Mouse (Mus musculus) gastrocnemius, postnatal 25 days (tissue): Measurements from ENCODE around the gene Mblac2. TPM values are rescaled to one million over a fixed set of nuclear protein-coding genes. Genes with fewer than 3 reads are reported as not detected.
"Not testable (repeated sequence)": the region's sequence is repeated elsewhere in the genome, so short reads cannot be mapped to it uniquely, and the experiment has no call there.

Source experiments
- DNase-seq: peaks from one replicate; pipeline ENCODE4 v3.0.0; 2022
- long read RNA-seq, 2 experiments: library from polyadenylated mRNA; stranded (forward); transcript quantifications; one replicate each; pipeline ENCODE4 v2.0.0; 2021
- total RNA-seq, 2 experiments: library from RNA; stranded (reverse); gene quantifications; 1 replicate in 1 of 2; 2 replicates in 1 of 2; pipeline ENCODE4 v1.2.3; 2021

The Mblac2 gene
- total RNA-seq, result 1 to 10 TPM; 1.5 to 2.1 TPM
- long read RNA-seq, experiment 1, result 0 reads
- long read RNA-seq, experiment 2, result 0 reads

- peak; percentile 93 for DNase-seq
Measured at GRCm38 (mm10) chr13:81710775-81711545, at the start of gene Mblac2, which contains the start of gene Polr3g. Mblac2 (plus strand) TSS chr13:81711341. Polr3g (minus strand) TSS chr13:81711013.

GRCm38 (mm10) chr13:81663566-81664330 lies 47.4 kb upstream of the Mblac2 start:
- no peak for DNase-seq

- no peak for DNase-seq
Measured at GRCm38 (mm10) chr13:81664331-81664698, 46.8 kb upstream of the Mblac2 start.

DNA sequence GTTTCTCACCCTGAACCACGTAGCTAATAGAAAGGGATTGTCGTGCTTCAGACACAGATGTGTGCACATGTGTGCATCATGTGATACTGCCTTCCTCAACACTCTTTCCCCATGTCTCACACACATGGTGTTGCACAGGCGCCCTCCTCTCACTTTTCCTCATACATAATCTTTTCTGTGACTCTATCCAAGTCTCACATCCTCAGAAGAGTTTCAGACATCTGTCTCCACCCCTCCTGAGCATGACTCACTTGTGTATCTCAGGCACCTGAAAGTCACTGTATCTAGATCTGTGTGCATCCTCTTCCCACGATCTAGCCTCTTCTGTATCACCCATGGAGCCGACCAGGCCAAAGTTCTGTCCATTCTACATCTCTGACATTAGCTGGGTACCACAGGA lies 43.4 kb upstream of the Mblac2 start:
- DNase-seq, result no peak

DNA sequence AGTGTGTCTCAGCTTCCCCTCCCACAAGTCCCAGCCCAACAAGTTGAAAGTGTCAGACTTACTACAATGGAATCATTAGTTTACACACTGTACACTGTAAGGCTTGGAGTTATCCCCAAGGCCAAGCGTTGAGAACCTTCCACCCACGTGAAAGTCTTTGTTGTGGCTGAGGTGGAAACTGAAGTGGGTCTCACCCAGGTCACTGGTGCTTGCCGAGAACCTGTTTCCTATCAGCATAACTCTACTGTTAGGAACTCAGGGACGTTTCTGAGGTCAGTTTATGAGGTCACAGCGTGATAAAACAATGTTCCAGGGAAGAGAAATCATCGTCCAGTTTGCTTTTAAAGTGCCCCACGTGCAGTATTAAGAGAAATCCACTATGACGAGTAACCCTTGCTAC lies 35.8 kb upstream of the Mblac2 start:
- DNase-seq, result no peak

- no peak for DNase-seq
Measured at GRCm38 (mm10) chr13:81683107-81683506, 28.0 kb upstream of the Mblac2 start.

DNA sequence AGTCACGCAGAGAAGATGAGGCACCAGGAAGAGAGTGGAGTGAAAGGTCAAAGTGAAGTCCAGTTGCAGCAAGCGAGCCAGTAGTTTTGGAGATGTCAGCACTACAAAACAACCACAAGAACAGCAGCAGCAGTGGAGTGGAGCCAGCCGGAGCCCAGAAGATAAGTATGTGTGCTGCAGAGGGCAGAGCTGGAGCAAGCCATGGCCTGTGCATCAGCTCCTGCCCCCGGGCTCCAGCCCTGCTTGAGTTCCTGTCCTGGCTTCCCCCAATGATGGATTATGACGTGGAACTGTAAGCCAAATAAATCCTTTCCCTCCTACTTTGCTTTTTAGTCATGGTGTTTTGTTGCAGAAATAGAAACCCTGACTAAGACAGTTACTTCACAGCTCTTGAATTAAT lies 26.9 kb upstream of the Mblac2 start:
- no peak for DNase-seq

- no peak for DNase-seq
Measured at GRCm38 (mm10) chr13:81684884-81685283, 26.3 kb upstream of the Mblac2 start.

GRCm38 (mm10) chr13:81689587-81689986 lies 21.6 kb upstream of the Mblac2 start:
- DNase-seq, result no peak

- DNase-seq, result no peak
Measured at GRCm38 (mm10) chr13:81690477-81690876, 20.7 kb upstream of the Mblac2 start.

GRCm38 (mm10) chr13:81691606-81692005 lies 19.5 kb upstream of the Mblac2 start:
- DNase-seq, result no peak

DNA sequence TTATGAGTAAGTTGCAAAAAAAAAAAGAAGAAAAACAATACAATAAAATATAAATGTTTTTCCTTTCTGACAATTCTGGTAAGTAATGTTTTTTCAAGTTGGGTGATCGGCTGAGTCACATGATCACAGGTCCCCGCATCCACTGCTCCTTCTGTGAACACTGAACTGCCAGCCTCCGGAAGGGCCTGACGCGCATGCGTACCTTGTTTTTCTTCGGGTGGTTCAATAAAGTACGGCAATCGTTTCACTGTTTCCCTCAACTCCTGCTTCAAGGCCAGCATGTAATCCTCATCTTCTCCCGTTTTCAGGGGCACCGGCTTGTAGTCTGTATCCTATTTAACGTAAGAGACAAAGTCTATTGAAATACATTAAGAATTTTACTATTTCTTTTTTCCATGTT lies 16.7 kb upstream of the Mblac2 start:
- no peak for DNase-seq

- DNase-seq, result no peak
Measured at GRCm38 (mm10) chr13:81703148-81703547, 8.0 kb upstream of the Mblac2 start.

- no peak for DNase-seq
Measured at GRCm38 (mm10) chr13:81703621-81704020, 7.5 kb upstream of the Mblac2 start.

GRCm38 (mm10) chr13:81706311-81706710 lies 4.8 kb upstream of the Mblac2 start:
- no peak for DNase-seq

DNA sequence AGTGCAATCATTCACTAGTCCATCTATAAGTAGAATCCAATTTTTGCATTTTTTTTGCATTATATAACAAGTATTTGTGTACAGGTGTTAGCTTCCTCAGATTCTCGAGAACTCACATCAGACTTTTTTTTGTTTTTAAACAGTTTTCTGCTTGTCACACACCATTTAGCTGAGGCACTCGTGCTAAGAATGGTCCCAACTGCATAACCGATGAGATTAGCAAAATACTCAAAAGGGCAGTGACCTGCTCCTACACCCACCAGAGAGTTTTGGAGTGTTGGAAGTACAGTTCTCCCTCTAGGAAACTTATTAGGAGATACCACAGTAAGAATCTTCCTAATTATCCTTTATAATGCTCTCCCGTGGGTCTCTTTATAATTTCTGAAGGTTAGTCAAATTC lies 1.3 kb upstream of the Mblac2 start:
- DNase-seq, result no peak

GRCm38 (mm10) chr13:81710266-81710665 lies 875 bp upstream of the Mblac2 start:
- DNase-seq, result no peak

DNA sequence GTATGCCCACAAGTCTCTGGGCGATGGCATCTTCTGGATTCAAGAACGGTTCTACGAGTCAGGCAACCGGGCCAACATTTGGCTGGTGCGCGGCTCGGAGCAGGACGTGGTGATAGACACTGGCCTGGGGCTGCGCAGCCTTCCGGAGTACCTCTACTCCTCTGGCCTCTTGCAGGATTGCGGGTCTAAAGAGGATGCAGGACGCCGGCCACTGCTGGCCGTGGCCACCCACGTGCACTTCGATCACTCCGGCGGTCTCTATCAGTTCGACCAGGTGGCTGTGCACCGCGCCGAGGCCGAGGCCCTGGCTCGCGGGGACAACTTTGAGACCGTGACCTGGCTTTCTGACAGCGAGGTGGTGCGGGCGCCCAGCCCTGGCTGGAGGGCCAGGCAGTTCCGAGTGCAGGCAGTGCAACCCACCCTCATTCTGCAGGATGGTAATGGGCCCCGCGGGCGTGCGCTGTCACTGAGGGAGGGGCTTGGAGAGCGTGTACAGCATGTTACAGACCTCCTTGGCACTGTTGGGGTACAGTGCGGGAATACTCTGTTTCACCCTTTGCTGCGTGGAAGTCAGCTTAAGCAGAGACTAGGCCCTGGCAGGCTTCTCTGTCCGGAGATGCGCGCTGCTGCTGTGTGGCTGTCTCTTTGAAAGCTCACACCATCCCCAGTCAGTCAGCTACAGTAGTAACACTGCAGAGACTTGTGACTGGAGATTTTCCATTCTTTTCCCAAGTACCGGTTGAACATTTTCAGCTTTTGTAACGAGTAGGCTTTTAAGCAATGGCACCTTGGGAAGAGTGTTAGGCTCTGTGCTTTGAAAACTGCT lies 618 bp downstream of the Mblac2 start:
- peak; percentile 23 for DNase-seq

DNA sequence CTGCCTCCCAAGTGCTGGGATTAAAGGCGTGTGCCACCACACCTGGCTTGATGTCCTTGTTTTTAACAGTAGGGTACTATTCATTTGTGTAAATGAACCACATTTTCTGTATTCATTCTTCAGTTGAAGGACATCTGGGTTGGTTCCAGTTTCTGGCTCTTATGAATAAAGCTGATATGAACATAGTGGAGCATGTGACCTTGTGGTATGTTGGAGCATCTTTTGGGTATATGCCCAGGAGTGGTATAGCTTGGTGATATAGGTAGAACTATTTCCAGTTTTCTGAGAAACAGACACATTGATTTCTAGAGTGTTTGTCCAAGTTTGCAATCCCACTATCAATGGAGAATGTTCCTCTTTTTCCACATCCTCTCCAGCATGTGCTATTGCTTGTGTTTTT lies 2.8 kb downstream of the Mblac2 start:
- no peak for DNase-seq

- DNase-seq, result not testable (repeated sequence)
Measured at GRCm38 (mm10) chr13:81728141-81728540, 17.0 kb downstream of the Mblac2 start.

DNA sequence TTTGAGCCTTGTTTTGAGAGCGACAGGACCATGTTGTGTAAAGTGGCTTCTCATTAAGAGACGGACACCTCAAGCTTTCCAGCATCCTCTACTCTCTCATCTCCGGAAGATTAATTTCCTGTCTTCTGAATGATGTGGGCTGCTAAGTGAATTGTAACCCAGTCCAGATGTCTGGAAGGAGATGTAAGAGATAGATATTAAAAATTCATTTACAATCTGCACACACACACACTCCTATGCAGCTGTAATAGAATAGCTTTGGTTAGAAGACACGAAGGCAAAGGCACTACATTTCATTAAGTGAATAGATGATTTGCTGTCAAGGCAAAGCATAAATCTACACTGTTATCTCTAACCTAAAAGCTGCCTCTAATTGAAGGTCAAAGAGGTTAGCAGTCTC lies 18.0 kb downstream of the Mblac2 start:
- DNase-seq, result no peak

DNA sequence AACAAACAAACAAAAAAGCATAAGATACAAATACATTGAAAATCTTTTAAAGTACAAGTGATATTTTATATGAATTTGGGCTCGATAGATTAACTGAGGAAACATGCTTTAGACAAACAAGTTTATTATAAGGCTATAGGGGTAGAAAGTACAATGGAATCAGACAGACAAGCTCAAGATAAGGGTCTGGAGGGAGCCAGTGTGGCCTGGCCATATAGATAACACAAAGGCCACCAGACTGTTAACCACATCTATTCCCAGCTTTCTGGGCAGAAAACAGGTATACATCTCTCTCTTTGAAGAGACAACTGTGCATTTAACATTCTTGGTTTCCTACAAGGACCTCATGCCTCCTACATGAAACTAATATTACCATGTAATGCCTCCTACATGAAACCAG lies 19.2 kb downstream of the Mblac2 start:
- no peak for DNase-seq

DNA sequence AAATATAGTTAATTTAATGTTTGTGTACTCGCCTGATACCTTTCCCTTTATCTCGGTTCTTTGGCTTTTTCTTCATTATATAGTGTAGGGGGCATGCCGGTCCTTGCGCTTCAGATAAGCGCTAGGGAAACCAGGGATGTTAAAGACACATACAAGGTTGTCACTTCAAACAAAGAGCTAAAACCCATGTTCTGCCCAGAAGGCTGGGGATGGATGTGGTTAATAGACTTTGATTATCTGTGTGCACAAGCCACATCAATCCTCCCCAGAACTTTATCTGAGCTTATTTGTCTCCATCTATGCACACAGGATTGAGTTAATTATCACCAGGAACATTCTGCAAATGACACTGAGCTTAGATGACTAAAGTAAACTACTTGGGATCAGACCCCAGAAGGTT lies 25.5 kb downstream of the Mblac2 start:
- DNase-seq, result no peak
